Mouse (Mus musculus) brain, embryonic 14.5 days (tissue): ENCODE data around the gene Wipf1.

Experiments used
- CTCF ChIP-seq: fragments of 200-500 bp; IDR thresholded peaks from 2 replicates; pipeline ENCODE4 v1.5.1; 2012; ENCODE audit warnings: inconsistent platforms, mild to moderate bottlenecking, moderate library complexity, borderline replicate concordance; ENCODE audit not compliant: insufficient read depth, insufficient read length; ENCODE audit errors: extremely low read depth
- POLR2A ChIP-seq: fragments of 200-500 bp; IDR thresholded peaks from 2 replicates; pipeline ENCODE4 v1.6.1; 2012; ENCODE audit warnings: mild to moderate bottlenecking, inconsistent platforms, borderline replicate concordance; ENCODE audit not compliant: poor library complexity, insufficient read depth, insufficient read length, severe bottlenecking; ENCODE audit errors: extremely low read depth

- TF ChIP-seq POLR2A (no peak), CTCF (no peak)
Observed at GRCm38 (mm10) chr2:73401689-73402088, 127.8 kb downstream of the Wipf1 start.
